22 mouse cellular contexts compared by ENCODE assay signal in genomic region chr4:82608768-82609610, GRCm38 (mm10).
DNase-seq lines count a peak whose midpoint lies in the region; ATAC-seq and TF ChIP-seq lines count a peak whose summit lies in the region.
"Had no signal": no experiment of that assay in that cellular context is flagged by ENCODE, and none has a peak within 500 bp of the region (broad histone marks: within the 10 kb centered on the region; RNA-seq: fewer than 3 reads in every experiment).

No protein-coding gene starts in this region.

- H3K4me1 ChIP-seq in embryonic facial prominence, embryonic 12.5 days: peaks cover 26% of the 10 kb centered on the region
- H3K4me1 ChIP-seq in embryonic facial prominence, embryonic 10.5 days: peaks cover 28% of the 10 kb centered on the region
- H3K4me1 ChIP-seq in lung, embryonic 16.5 days (replicated peaks; ENCODE audit: control insufficient read depth, insufficient read depth, low read length): peaks cover 8% of the 10 kb centered on the region; the same call in 1 of the 2 replicates
- 0 out of 2 replicates have a peak, but pooled peaks cover 3% of the 10 kb centered on the region for H3K4me1 ChIP-seq in lung, adult 2 months (ENCODE audit: control insufficient read depth, insufficient read depth, low read length)
- H3K4me1 ChIP-seq: megakaryocyte, embryonic 14.5 days had no signal

- whole genome bisulfite sequencing in embryonic facial prominence, embryonic 12.5 days: 62% methylated on average over 9 of the region's 9 CpGs
- 79% methylated on average over 9 of the region's 9 CpGs for WGBS in embryonic facial prominence, embryonic 10.5 days
- 66% methylated on average over 9 of the region's 9 CpGs for WGBS in lung, embryonic 16.5 days
- 54% methylated on average over 9 of the region's 9 CpGs for WGBS in lung, adult 2 months

- TF ChIP-seq POLR2A in lung, adult 2 months (IDR thresholded peaks at IDR 0.05; ENCODE audit: borderline replicate concordance, extremely low read depth, low read depth, low read length): no peak

- ATAC-seq in embryonic facial prominence, embryonic 12.5 days (ENCODE audit: insufficient number of reproducible peaks, insufficient read depth, low FRiP score, low TSS enrichment): no peak
- peak; percentile 16; the same call in 1 of the 2 replicates for ATAC-seq in lung, embryonic 16.5 days (ENCODE audit: low read depth)
- ATAC-seq: CD4-positive, CD25-positive, alpha-beta regulatory T cell, adult 4 months had no signal

- H3K4me3 ChIP-seq in embryonic facial prominence, embryonic 12.5 days: no peak overlapping the region
- no peak overlapping the region for H3K4me3 ChIP-seq in embryonic facial prominence, embryonic 10.5 days
- H3K4me3 ChIP-seq in lung, embryonic 16.5 days (ENCODE audit: low read length): no peak overlapping the region
- H3K4me3 ChIP-seq in lung, adult 2 months (replicated peaks; ENCODE audit: extremely low read depth, low read depth, low read length): no peak overlapping the region
- H3K4me3 ChIP-seq: embryonic facial prominence, embryonic 15.5 days; forebrain, embryonic 10.5 days; heart, embryonic 10.5 days; hindbrain, embryonic 12.5 days; megakaryocyte, embryonic 14.5 days had no signal

- no peak for TF ChIP-seq CTCF in lung, adult 2 months (IDR thresholded peaks at IDR 0.05; ENCODE audit: insufficient read depth, low read length)

- DNase-seq in embryonic facial prominence, embryonic 10.5 days (ENCODE audit: low spot score): no peak
- peak; percentile 19 for DNase-seq in kidney, adult 9 months
- no peak for DNase-seq in kidney, adult 18-20 months
- no peak for DNase-seq in lung, adult 2 months
- peak; percentile 72 for DNase-seq in skeletal muscle tissue, adult 2 months (ENCODE audit: low read depth, low spot score)
- no peak for DNase-seq in spleen, adult 12 weeks (ENCODE audit: low spot score)
- DNase-seq: adrenal gland, postnatal 25 days; cerebellum, adult 11 months; cerebellum, postnatal 10 days; gastrocnemius, postnatal 10 days; heart, postnatal 10 days; lung, postnatal 10 days; thymus, postnatal 14 days had no signal

- 0 out of 2 replicates have a peak overlapping the region, but pooled peaks have one; percentile 4 for H3K27ac ChIP-seq in embryonic facial prominence, embryonic 12.5 days
- no peak overlapping the region for H3K27ac ChIP-seq in embryonic facial prominence, embryonic 10.5 days (replicated peaks)
- H3K27ac ChIP-seq in lung, embryonic 16.5 days (ENCODE audit: low read length): peak overlapping the region; percentile 60
- H3K27ac ChIP-seq: forebrain, embryonic 10.5 days; heart, embryonic 10.5 days; hindbrain, embryonic 12.5 days had no signal

- H3K36me3 ChIP-seq in embryonic facial prominence, embryonic 12.5 days: no peaks in the 10 kb centered on the region
- H3K36me3 ChIP-seq in embryonic facial prominence, embryonic 10.5 days (replicated peaks): no peaks in the 10 kb centered on the region
- H3K36me3 ChIP-seq in lung, embryonic 16.5 days (ENCODE audit: control insufficient read depth, insufficient read depth, low read length): no peaks in the 10 kb centered on the region
- H3K36me3 ChIP-seq: embryonic facial prominence, embryonic 15.5 days; forebrain, embryonic 10.5 days; heart, embryonic 10.5 days; hindbrain, embryonic 12.5 days had no signal

- no peaks in the 10 kb centered on the region for H3K27me3 ChIP-seq in embryonic facial prominence, embryonic 12.5 days
- 0 out of 2 replicates have a peak, but pooled peaks cover 5% of the 10 kb centered on the region for H3K27me3 ChIP-seq in embryonic facial prominence, embryonic 10.5 days (replicated peaks; ENCODE audit: low read depth, poor library complexity, severe bottlenecking)
- H3K27me3 ChIP-seq in lung, embryonic 16.5 days (ENCODE audit: control insufficient read depth, insufficient read depth, low read depth, low read length): no peaks in the 10 kb centered on the region
- H3K27me3 ChIP-seq: embryonic facial prominence, embryonic 15.5 days; hindbrain, embryonic 12.5 days; megakaryocyte, embryonic 14.5 days had no signal

- no peak overlapping the region for H3K4me2 ChIP-seq in embryonic facial prominence, embryonic 12.5 days (replicated peaks)
- H3K4me2 ChIP-seq in lung, embryonic 16.5 days (ENCODE audit: low read depth, low read length): no peak overlapping the region
- H3K4me2 ChIP-seq: embryonic facial prominence, embryonic 15.5 days; hindbrain, embryonic 12.5 days; liver, embryonic 11.5 days had no signal

- no peaks in the 10 kb centered on the region for H3K9me3 ChIP-seq in embryonic facial prominence, embryonic 12.5 days
- H3K9me3 ChIP-seq in embryonic facial prominence, embryonic 10.5 days: no peaks in the 10 kb centered on the region
- H3K9me3 ChIP-seq in lung, embryonic 16.5 days (ENCODE audit: control insufficient read depth, low read length): no peaks in the 10 kb centered on the region
- H3K9me3 ChIP-seq: embryonic facial prominence, embryonic 15.5 days; forebrain, embryonic 10.5 days; heart, embryonic 10.5 days; hindbrain, embryonic 12.5 days; megakaryocyte, embryonic 14.5 days had no signal

- no peak overlapping the region for H3K9ac ChIP-seq in embryonic facial prominence, embryonic 12.5 days
- no peak overlapping the region for H3K9ac ChIP-seq in lung, embryonic 16.5 days (ENCODE audit: low read length)
- H3K9ac ChIP-seq: embryonic facial prominence, embryonic 15.5 days; hindbrain, embryonic 12.5 days had no signal

Comparison
In these comparisons a context has a peak if more than half of its experiments do, and no peak if none do; other contexts are left out.
1. DNase-seq: peak in kidney, adult 9 months (single experiment) and skeletal muscle tissue, adult 2 months (single experiment); none in embryonic facial prominence, embryonic 10.5 days (single experiment), kidney, adult 18-20 months (single experiment), lung, adult 2 months (single experiment) and spleen, adult 12 weeks (single experiment).